Comparison of ENCODE assay signal across 31 mouse cellular contexts in genomic region chr15:18886673-18887072, GRCm38 (mm10).
"Had no signal": no experiment of that assay in that cellular context is flagged by ENCODE, and none has a peak within 500 bp of the region (broad histone marks: within the 10 kb centered on the region; RNA-seq: fewer than 3 reads in every experiment).

No protein-coding gene starts in this region.

- DNase-seq: left cerebral cortex, postnatal 4 days; liver; liver, embryonic 13.5 days; liver, postnatal 0 days; lung, adult 18-20 months; lung, adult 2 months; lung, embryonic 14.5 days; lung, postnatal 10 days; lung, postnatal 14 days; lung, postnatal 36 days; lung, postnatal 4 days; midbrain, embryonic 14.5 days had no signal

- H3K27ac ChIP-seq: limb, embryonic 10.5 days; limb, embryonic 12.5 days; limb, embryonic 13.5 days; limb, embryonic 15.5 days; liver, embryonic 13.5 days; liver, embryonic 14.5 days; liver, embryonic 15.5 days; lung, embryonic 15.5 days; macrophage; midbrain, embryonic 10.5 days; midbrain, embryonic 12.5 days; midbrain, embryonic 13.5 days; midbrain, embryonic 15.5 days; neural tube, embryonic 12.5 days had no signal

- ATAC-seq: liver, postnatal 0 days; lung, postnatal 0 days; midbrain, embryonic 13.5 days; midbrain, embryonic 15.5 days; midbrain, embryonic 16.5 days had no signal

- H3K4me3 ChIP-seq: limb, embryonic 10.5 days; limb, embryonic 12.5 days; limb, embryonic 13.5 days; limb, embryonic 15.5 days; liver, embryonic 13.5 days; liver, embryonic 15.5 days; lung, embryonic 15.5 days; megakaryocyte, embryonic 14.5 days; midbrain, embryonic 10.5 days; midbrain, embryonic 12.5 days; midbrain, embryonic 13.5 days; midbrain, embryonic 15.5 days; myocyte; neural tube, embryonic 12.5 days had no signal

- H3K9me3 ChIP-seq: limb, embryonic 10.5 days; limb, embryonic 12.5 days; limb, embryonic 13.5 days; limb, embryonic 15.5 days; liver, embryonic 13.5 days; liver, embryonic 15.5 days; lung, embryonic 15.5 days; megakaryocyte, embryonic 14.5 days; midbrain, embryonic 10.5 days; midbrain, embryonic 12.5 days; midbrain, embryonic 13.5 days; midbrain, embryonic 15.5 days; neural tube, embryonic 12.5 days had no signal

- H3K4me2 ChIP-seq: limb, embryonic 12.5 days; limb, embryonic 13.5 days; limb, embryonic 15.5 days; liver, embryonic 11.5 days; liver, embryonic 13.5 days; liver, embryonic 15.5 days; lung, embryonic 14.5 days; lung, embryonic 15.5 days; midbrain, embryonic 11.5 days; midbrain, embryonic 12.5 days; midbrain, embryonic 13.5 days; midbrain, embryonic 15.5 days; neural tube, embryonic 12.5 days had no signal

- H3K27me3 ChIP-seq: limb, embryonic 12.5 days; limb, embryonic 13.5 days; limb, embryonic 15.5 days; liver, embryonic 13.5 days; liver, embryonic 15.5 days; lung, embryonic 15.5 days; megakaryocyte, embryonic 14.5 days; midbrain, embryonic 12.5 days; midbrain, embryonic 13.5 days; midbrain, embryonic 15.5 days; neural tube, embryonic 12.5 days had no signal

- H3K36me3 ChIP-seq: limb, embryonic 10.5 days; limb, embryonic 12.5 days; limb, embryonic 13.5 days; limb, embryonic 15.5 days; liver, embryonic 13.5 days; liver, embryonic 15.5 days; lung, embryonic 15.5 days; midbrain, embryonic 10.5 days; midbrain, embryonic 12.5 days; midbrain, embryonic 13.5 days; midbrain, embryonic 15.5 days; neural tube, embryonic 12.5 days had no signal

- H3K4me1 ChIP-seq: limb, embryonic 10.5 days; limb, embryonic 12.5 days; limb, embryonic 13.5 days; limb, embryonic 15.5 days; liver, embryonic 13.5 days; liver, embryonic 15.5 days; lung, embryonic 15.5 days; megakaryocyte, embryonic 14.5 days; midbrain, embryonic 10.5 days; midbrain, embryonic 12.5 days; midbrain, embryonic 13.5 days; midbrain, embryonic 15.5 days; neural tube, embryonic 12.5 days had no signal

- H3K9ac ChIP-seq: limb, embryonic 12.5 days; limb, embryonic 13.5 days; limb, embryonic 15.5 days; liver, embryonic 13.5 days; liver, embryonic 14.5 days; liver, embryonic 15.5 days; liver, postnatal 0 days; lung, embryonic 14.5 days; lung, embryonic 15.5 days; midbrain, embryonic 12.5 days; midbrain, embryonic 13.5 days; midbrain, embryonic 15.5 days; neural tube, embryonic 12.5 days had no signal
